8 mouse cellular contexts compared by ENCODE assay signal in genomic region chr17:80726821-80727220, GRCm38 (mm10). TPM values are rescaled to one million over a fixed set of nuclear protein-coding genes. Genes with fewer than 3 reads are reported as not detected.
DNase-seq lines count a peak whose midpoint lies in the region; ATAC-seq lines count a peak whose summit lies in the region.

No protein-coding gene starts in this region.

- intact Hi-C loops in heart, postnatal 25 days (cut with DNase I), result loop anchor here (2.0 to 5.0 kb wide), 2 partner anchors 74 to 100 kb away; no protein-coding TSS in a partner anchor

- H3K4me2 ChIP-seq in heart, embryonic 16.5 days (ENCODE audit: low read depth, low read length), result peak overlapping the region; percentile 76
- H3K4me2 ChIP-seq in midbrain, embryonic 14.5 days (ENCODE audit: low read length), result peak overlapping the region; percentile 66

- H3K36me3 ChIP-seq in heart, embryonic 16.5 days (ENCODE audit: control insufficient read depth, insufficient read depth), result peaks cover 4% of the 10 kb centered on the region
- 0 out of 2 replicates have a peak, but pooled peaks cover 3% of the 10 kb centered on the region for H3K36me3 ChIP-seq in midbrain, embryonic 14.5 days (ENCODE audit: control insufficient read depth, insufficient read depth, low read length)

- no peak for ATAC-seq in heart, embryonic 16.5 days (replicated peaks; ENCODE audit: extremely low read depth, insufficient read depth, low FRiP score)
- ATAC-seq in midbrain, embryonic 14.5 days (ENCODE audit: low FRiP score, low TSS enrichment), result no peak

- H3K9ac ChIP-seq in heart, embryonic 16.5 days (ENCODE audit: low read length), result peak overlapping the region; percentile 99
- peak overlapping the region; percentile 97 for H3K9ac ChIP-seq in midbrain, embryonic 14.5 days (replicated peaks; ENCODE audit: low read length)

- 11% methylated on average over 8 of the region's 8 CpGs for WGBS in heart, embryonic 16.5 days
- WGBS in midbrain, embryonic 14.5 days, result 12% methylated on average over 8 of the region's 8 CpGs

- no peaks in the 10 kb centered on the region for H3K27me3 ChIP-seq in heart, embryonic 16.5 days (ENCODE audit: control insufficient read depth, insufficient read depth, low read length)
- H3K27me3 ChIP-seq in midbrain, embryonic 14.5 days (ENCODE audit: control insufficient read depth, insufficient read depth, low read length), result no peaks in the 10 kb centered on the region

- H3K27ac ChIP-seq in heart, embryonic 16.5 days (ENCODE audit: low read length), result peak overlapping the region; percentile 98
- peak overlapping the region; percentile 94; the same call in 1 of the 2 replicates for H3K27ac ChIP-seq in midbrain, embryonic 14.5 days (replicated peaks; ENCODE audit: low read depth, low read length)

- peaks cover 6% of the 10 kb centered on the region for H3K9me3 ChIP-seq in heart, embryonic 16.5 days (replicated peaks; ENCODE audit: control insufficient read depth, low read length)
- H3K9me3 ChIP-seq in midbrain, embryonic 14.5 days (ENCODE audit: control insufficient read depth, low read length), result no peaks in the 10 kb centered on the region

- peaks cover 37% of the 10 kb centered on the region for H3K4me1 ChIP-seq in heart, embryonic 16.5 days (ENCODE audit: control insufficient read depth, insufficient read depth, low read length)
- H3K4me1 ChIP-seq in midbrain, embryonic 14.5 days (ENCODE audit: control insufficient read depth, insufficient read depth, low read length), result peaks cover 32% of the 10 kb centered on the region

- peak overlapping the region; percentile 74 for H3K4me3 ChIP-seq in heart, embryonic 16.5 days (ENCODE audit: low read length)
- H3K4me3 ChIP-seq in midbrain, embryonic 14.5 days (replicated peaks; ENCODE audit: low read depth, low read length), result peak overlapping the region; percentile 95

- DNase-seq in heart, adult 11 months, result peak; percentile 93
- DNase-seq in heart, postnatal 25 days (ENCODE audit: low spot score), result no peak
- DNase-seq in embryo, embryonic 11 days, result peak; percentile 25
- peak; percentile 39 to 52 for DNase-seq in kidney, postnatal 4 days
- DNase-seq in midbrain, embryonic 14.5 days, result peak; percentile 43
- no peak for DNase-seq in spleen, adult 12 weeks (ENCODE audit: low spot score)
- no peak for DNase-seq in T-cell, adult 2 months (ENCODE audit: low spot score)

RNA-seq across cellular contexts. Expression of gene Map4k3, which starts 1.5 kb away (rescaled TPM):
- total RNA-seq in heart, postnatal 25 days (2021), result 10 to 100 TPM; 24.0 to 24.4 TPM
- 17.9 and 20.0 TPM in 2 replicates for polyA plus RNA-seq in heart, embryonic 16.5 days (2015; fragmentation: Nextera tagmentation; extraction: Ambion mirVana)
- polyA plus RNA-seq in midbrain, embryonic 14.5 days (2014; fragmentation: Nextera tagmentation; extraction: Ambion mirVana), result 32.1 and 39.7 TPM in 2 replicates

Comparison
In these comparisons a context has a peak if more than half of its experiments do, and no peak if none do; other contexts are left out.
1. DNase-seq: peak in heart, adult 11 months (single experiment), embryo, embryonic 11 days (single experiment), kidney, postnatal 4 days (2 of 2) and midbrain, embryonic 14.5 days (single experiment); none in heart, postnatal 25 days (single experiment), spleen, adult 12 weeks (single experiment) and T-cell, adult 2 months (single experiment).